Mouse (Mus musculus) megakaryocyte-erythroid progenitor cell, adult 5 weeks (primary cell): Measurements from ENCODE around the gene Furin. TPM values are rescaled to one million over a fixed set of nuclear protein-coding genes. Genes with fewer than 3 reads are reported as not detected.

Source experiments
- polyA plus RNA-seq: library from polyadenylated mRNA; stranded (reverse); fragments of >175 nt; gene quantifications from 2 replicates; pipeline ENCODE4 v1.2.3, GENCODE M21; 2012

The Furin gene
- 161 and 179 TPM in 2 replicates for polyA plus RNA-seq

DNA sequence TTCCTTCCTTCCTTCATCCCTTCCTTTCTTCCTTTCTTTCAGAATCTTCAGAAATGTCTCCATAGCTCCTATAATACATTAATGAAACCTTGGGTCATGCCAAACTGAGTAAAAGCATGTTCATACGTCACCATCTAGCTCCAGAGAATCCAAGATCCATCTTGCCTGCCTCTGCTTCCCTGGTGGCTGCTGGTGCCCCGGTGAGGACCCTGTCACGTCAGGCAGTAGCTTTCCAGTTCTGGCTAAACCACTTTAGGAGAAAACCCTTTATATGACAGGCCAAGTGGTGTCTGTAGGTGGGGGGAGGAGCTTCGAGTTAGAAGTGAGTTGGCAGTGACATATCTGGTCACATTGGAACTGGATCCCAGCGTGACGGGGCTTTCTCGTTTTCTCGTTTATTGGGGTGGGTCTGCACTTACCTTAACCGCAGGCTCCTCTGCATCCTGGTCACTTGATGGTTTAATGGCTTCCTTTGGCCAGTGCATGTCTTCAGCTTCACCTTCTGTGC lies at the start of gene Furin:
Gene Furin (minus strand): TSS at position 249 of the 508 bp plus-strand sequence.

DNA sequence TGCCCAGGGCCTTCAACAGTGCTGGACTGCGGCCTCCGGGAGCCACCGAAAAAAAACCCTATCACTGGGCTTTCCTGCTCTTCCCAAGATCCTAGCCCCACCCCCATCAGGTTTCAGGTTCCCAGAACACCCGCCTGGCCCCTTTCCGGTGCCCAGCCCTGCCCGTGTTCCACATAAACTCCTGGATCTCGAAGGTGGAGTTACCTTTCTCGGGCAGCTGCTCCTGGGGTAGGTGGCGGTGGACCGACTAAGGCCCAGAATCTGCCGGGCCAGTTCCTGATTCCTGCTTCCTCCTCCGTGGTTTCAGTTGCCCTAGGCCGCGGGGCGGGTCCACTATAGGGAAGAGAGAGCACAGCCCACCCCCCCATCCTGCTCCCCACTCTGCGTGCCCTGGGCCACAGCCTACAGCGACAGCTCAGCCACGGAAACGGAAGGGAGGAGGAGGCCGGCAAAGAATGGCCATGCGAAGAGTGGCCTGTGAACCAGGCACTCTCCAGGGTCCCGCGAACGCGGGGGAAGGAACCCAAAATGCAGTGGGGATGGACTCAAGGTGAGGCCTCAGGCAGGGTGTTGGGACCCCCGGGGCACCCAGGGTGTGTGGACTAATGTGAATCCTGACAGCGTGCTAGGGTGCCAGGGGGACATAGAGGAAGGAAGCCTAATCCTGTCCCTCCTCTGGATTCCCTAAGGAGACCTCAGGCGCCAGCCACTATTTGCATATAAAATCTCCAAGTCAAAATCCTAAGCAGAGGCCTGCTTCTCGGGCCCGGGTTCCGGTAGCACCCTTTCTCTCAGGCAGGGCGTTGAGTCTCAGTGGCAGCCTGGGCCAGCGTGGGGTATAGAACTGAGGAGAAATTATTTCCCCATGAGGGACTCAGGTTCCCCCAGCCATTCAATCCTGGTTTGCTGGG lies 17.3 kb downstream of the Furin start, which contains the start of gene Fes:
Gene Fes (minus strand): TSS at position 314 of the 911 bp plus-strand sequence.

DNA sequence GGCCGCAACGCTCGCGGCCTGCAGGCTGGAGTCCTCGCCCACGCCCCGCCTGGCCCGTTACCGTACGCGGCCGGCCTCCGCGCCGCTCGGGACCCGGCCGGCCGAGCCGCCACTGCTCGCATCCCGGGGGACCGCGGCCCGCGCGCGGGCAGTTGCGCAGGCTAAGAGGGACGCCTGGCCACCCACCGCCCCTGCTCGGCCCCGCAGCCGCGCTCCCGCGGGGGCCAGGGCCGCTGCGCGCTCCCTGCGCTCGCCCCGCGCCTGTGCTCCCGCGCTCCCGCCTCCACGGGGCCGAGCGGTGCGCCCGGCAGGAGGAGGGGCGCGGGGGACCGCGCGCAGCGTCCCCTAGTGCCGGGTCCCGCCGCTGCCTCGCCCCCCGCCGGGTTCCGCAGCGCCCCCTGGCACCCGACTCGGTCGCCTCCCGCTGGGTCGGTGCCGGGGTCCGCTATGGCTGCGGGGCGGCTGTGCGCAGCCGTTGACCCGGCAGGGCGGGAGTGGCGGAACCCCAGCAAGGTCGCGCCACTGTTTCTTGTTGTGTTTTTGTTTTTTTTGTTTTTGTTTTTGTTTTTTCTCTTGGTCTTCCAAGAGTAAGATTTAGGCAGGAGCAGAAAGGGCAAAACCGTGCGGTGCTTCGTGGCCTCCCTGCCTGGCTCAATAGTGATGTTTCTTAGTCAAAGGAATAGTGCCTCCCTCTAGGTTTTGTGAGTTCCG lies 34.0 kb downstream of the Furin start, which contains the start of gene Man2a2:
Gene Man2a2 (minus strand): TSS at position 335 of the 711 bp plus-strand sequence.

DNA sequence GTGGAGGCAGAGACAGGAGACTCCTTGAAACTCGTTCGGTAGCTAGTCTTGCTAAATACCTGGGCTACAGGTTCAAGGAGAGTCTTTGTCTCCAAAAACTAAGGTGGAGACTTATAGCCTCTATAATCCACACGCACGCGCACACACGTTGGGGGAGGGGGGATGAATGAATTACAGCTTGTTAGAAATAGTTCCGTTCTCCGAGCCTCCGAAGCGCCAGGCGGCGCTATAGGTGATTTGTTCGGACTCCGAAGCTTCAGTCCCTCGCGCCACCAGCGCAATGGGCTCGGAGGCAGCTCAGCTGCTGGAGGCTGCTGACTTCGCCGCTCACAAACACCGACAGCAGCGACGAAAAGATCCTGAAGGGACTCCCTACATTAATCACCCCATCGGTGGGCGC lies 62.4 kb downstream of the Furin start, which contains the start of gene Hddc3:
Gene Hddc3 (plus strand): TSS at position 247 of the 400 bp plus-strand sequence.

DNA sequence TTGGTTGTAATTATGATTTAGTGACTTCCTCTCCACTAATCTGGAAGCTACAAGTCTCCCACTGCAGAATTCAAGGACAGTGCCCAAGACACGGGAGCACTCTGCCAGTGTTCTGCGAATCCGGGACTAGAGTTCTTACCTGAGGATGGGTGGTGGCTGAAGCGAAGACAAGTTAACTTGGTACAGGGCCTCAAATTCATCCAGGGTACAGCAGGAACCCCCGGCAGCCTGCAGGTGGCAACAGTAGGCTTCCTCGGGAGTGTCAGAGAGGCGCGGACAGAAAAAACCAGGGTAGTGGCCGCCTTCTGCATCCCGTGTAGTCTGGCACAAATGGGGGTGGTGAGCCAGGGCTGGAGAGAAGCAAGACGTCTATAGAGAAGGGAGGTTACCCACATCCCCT lies 64.4 kb downstream of the Furin start, which contains the start of gene Unc45a:
Gene Unc45a (minus strand): TSS at position 213 of the 400 bp plus-strand sequence.

Other genes with a start within 250 kb of the Furin start
- 9.2 and 9.3 TPM in 2 replicates for gene Sema4b, start 218.6 kb downstream of the Furin start, polyA plus RNA-seq
- gene Cib1, start 172.6 kb downstream of the Furin start, polyA plus RNA-seq, result 37.7 and 43.3 TPM in 2 replicates
- gene Gdpgp1, start 172.6 kb downstream of the Furin start, polyA plus RNA-seq, result 0.88 and 1.4 TPM in 2 replicates
- gene Ttll13, start 159.1 kb downstream of the Furin start, polyA plus RNA-seq, result 0.16 and 0.39 TPM in 2 replicates
- 22.0 and 23.3 TPM in 2 replicates for gene Ngrn, start 144.2 kb downstream of the Furin start, polyA plus RNA-seq
- gene Vps33b, start 135.8 kb downstream of the Furin start, polyA plus RNA-seq, result 3.7 and 5.2 TPM in 2 replicates
- gene Prc1, start 111.0 kb downstream of the Furin start, polyA plus RNA-seq, result 6.2 and 10.5 TPM in 2 replicates
- 7.4 and 8.9 TPM in 2 replicates for gene Rccd1, start 81.0 kb downstream of the Furin start, polyA plus RNA-seq
- 36.0 and 51.5 TPM in 2 replicates for gene Unc45a, start 64.4 kb downstream of the Furin start, polyA plus RNA-seq
- gene Hddc3, start 62.3 kb downstream of the Furin start, polyA plus RNA-seq, result 3.2 and 3.8 TPM in 2 replicates
- gene Man2a2, start 34.1 kb downstream of the Furin start, polyA plus RNA-seq, result 72.1 and 85.9 TPM in 2 replicates
- gene Fes, start 17.5 kb downstream of the Furin start, polyA plus RNA-seq, result 511 and 546 TPM in 2 replicates
- 61.4 and 81.8 TPM in 2 replicates for gene Blm, start 129.7 kb upstream of the Furin start, polyA plus RNA-seq